Mouse (Mus musculus) gastrocnemius, postnatal 36 days (tissue): Measurements from ENCODE around the gene Hps6. TPM values are rescaled to one million over a fixed set of nuclear protein-coding genes. Genes with fewer than 3 reads are reported as not detected.

ENCODE experiments used
- DNase-seq, 2 experiments: peaks; one replicate each; pipeline ENCODE4 v3.0.0; 2022
- intact Hi-C: fragments of 180-260 bp; cut with DNase I; formaldehyde crosslinking; loops from one replicate; pipeline ENCODE4 v1.15.1; 2025
- total RNA-seq, 2 experiments: library from RNA; stranded (reverse); gene quantifications; 2 replicates each; pipeline ENCODE4 v1.2.3; 2021

Hps6 gene
- total RNA-seq, 2 experiments from 2014 or later, result 3.1 to 3.2 TPM

DNA sequence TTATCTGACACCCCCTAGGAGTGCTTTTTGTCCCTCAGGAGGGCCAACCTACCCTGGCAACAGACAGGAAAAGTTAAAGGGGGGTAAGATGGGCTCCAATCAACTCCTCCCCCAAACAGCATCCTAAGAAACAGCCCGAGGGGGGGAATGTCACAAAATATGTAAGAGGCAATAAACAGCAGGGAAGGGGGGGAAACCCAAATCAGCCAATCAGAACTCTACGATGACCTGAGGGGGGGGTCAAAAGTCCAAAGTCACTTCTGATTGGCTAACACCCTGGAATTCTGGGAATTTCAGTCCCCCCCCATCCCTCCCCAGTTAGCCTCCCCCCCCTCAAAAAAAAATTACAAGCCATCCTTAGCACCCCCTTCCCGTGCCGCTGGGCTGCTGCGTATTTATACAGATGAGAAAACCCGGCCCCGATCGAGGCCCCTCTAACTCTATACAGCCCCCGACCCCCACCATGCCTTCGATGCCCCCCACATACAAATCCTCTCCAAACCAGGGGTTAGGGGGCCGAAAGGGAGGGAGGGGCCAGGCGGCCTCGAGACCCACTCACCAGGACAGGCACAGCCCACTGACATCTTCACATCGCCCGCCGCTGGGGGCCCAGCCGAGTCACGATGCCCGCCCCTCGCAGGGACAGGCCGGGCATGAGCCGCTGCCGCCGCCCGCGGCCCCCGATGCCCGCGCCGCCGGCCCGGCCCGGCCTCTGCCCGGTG, 41.1 kb downstream of the Hps6 start, which contains the start of gene Pprc1:
Gene Pprc1 (plus strand): TSS at position 616 of the 722 bp plus-strand sequence.
- DNase-seq, result peak in 1 of 2 experiments; percentile 53
- intact Hi-C loops, result no loop called here

DNA sequence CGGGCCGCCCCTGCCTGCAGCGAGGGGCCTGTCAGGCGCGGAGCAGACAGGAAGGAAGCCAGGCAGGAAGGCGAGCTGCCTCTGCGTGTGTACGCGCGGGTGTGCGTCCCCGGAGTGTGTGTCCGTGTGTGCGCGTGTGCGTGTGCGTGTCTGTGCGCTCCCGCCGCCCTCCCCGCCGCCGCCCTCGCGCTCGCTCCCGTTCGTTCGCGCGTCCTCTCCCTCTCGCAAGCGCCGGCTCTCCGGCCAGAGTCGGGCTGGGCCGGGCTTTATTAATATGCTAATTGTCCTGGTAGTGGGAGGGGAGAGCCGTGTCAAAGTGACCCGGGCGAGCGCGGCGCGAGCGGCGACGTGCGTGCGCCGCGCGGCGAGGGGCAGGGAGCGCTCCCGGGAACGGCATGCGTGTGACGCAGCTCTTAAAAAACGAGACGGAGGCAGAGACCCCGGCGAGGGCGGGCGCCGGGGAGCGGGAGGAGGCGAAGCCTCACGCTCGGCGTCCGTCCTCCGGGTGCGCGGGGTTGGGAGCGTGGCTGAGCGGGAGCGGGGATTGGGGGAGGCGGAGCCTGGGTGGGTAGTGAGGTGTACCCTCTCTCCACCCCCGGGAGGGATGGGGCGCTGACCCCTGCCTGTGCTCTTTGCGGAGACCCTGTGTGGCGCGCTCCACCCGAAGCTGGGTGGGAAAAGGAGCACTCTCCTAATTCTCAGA, 41.8 kb downstream of the Hps6 start, which contains the start of gene Ldb1:
Gene Ldb1 (minus strand): TSS at position 222 of the 703 bp plus-strand sequence.
- DNase-seq, result peak; percentile 79
- intact Hi-C loops, result no loop called here

DNA sequence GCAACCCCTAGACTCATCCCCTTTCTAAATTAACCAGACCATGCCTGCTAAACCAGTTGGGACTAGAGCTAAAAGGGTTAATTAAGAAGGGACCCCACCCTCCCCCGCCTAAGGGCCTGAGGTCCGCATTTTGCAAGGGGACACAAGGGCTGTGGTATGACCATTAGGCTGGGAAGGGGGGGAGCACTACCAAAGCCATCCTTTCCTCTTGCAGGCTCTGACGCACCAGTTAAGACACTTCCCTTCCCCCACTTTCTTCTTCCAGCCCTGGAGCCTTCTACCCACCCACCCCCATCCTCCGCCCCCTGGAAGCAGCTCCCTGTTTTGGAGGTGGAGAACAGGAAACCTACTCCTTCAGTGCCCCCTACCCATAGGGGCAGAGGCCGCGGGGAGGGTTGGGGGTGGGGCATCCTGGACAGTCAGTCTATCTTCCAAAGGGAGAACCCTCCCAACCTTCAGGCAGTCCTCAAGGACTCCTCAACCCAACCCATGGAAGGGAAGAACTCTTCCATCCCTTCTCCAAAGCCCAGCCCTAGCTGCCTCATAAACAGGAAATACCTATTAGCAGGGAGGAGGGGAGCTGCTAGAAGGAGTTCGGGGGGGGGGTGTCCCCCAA, 42.5 kb downstream of the Hps6 start:
- DNase-seq, result peak in 1 of 2 experiments; percentile 46
- intact Hi-C loops, result no loop called here

- DNase-seq, result no peak
- intact Hi-C loops, result no loop called here
Observed at GRCm38 (mm10) chr19:46046621-46047025, 43.3 kb downstream of the Hps6 start.

DNA sequence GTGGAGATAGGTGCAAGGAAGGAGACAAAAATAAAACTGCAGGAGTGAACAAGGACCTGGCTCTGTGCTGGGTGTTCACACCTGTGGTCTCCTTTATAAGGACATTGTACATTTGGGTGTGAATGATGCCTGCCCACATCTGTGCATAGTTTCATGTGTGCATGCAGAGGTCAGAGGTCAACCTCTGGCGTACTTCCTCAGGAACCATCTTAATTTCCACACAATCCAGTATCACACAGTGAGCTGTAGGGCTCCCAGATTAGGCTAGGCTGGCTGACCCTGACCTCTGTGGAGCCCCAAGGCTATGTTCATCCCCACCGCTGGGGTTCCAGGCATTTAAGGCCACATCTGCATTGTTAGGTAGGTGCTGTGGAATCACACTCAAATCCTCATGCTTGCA, 44.1 kb downstream of the Hps6 start:
- intact Hi-C loops, result no loop called here
- no peak for DNase-seq

DNA sequence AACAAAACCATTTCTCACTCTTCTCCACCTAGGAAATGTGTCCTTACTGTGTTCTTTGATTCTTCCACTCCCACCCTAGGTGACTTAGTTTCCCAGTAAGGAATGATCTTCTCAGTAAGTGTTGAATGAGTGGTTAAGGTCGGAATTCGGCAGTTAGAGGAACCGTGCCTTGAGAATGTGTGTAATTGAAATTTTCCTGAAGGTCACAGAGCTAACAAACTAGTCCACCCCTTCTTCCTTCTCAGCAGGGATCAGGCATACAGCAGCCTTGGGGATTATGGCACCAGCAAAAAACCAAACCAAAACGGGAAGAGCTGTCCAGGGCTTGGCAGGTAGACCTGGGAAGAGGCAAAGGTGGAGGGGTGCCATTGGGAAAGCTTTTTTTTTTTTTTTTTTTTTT, 45.8 kb downstream of the Hps6 start:
- intact Hi-C loops, result no loop called here
- no peak for DNase-seq

DNA sequence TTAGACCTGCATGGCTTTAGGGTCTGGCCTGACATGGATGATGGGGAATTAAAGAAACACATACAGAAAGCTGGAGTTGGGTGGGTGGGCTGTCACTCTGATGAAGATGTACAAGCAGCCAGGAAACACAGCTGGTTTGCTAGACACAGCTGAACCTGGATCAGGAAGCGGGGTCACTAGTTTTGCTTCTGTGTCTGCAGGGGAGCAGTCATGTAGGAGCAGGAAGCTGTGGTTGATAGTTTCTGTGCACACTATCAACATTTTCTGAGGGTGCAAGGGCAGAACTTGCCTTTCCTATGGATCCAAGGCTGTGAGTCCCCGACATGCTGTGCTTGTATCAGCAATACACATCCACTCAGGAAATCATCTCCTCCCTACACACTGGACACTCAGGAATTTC, 47.2 kb downstream of the Hps6 start:
- no peak for DNase-seq
- intact Hi-C loops, result no loop called here

Other genes with a start within 250 kb of the Hps6 start
- gene Mgea5, start 219.7 kb upstream of the Hps6 start, total RNA-seq, result 10 to 100 TPM; 26.2 to 31.1 TPM
- gene Kcnip2, start 187.4 kb upstream of the Hps6 start, total RNA-seq, result under 1 TPM; 0.17 to 0.38 TPM
- gene Armh3, start 5.0 kb upstream of the Hps6 start, total RNA-seq, result 10 to 100 TPM; 11.1 to 12.6 TPM
- gene Pprc1, start 41.4 kb downstream of the Hps6 start, total RNA-seq, result 10 to 100 TPM; 12.2 to 21.8 TPM
- gene Ldb1, start 41.7 kb downstream of the Hps6 start, total RNA-seq, result 10 to 100 TPM; 14.1 to 18.1 TPM
- 10 to 100 TPM; 15.7 to 20.4 TPM for gene Nolc1, start 72.4 kb downstream of the Hps6 start, total RNA-seq
- gene Elovl3, start 128.4 kb downstream of the Hps6 start, total RNA-seq, result not detected
- gene Pitx3, start 144.8 kb downstream of the Hps6 start, total RNA-seq, result 1 to 10 TPM; 5.0 to 9.7 TPM
- 10 to 100 TPM; 42.9 to 48.0 TPM for gene Gbf1, start 149.0 kb downstream of the Hps6 start, total RNA-seq